Mouse (Mus musculus): ENCODE results near the gene Heatr5a.

DNA sequence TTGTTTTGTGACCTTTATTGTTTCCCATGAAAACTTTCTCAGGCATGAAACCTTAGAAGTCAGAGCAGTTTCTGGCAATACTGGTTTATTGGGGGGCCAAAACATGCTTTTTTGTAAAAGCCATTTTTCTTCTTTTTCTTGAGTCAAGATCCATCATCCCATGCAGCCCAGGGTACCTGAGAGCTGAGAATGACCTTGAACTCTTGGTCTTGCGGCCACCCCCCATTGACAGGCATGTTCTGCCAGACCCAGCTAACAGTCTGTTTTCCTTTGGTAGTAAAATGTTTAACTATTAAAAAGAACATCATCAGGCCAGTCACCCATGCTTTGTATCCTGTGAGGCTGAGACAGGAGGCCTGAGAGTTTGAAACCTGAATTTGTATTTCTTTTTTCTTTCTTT, 125.9 kb downstream of the Heatr5a start:
- TF ChIP-seq GATA1 (IDR thresholded peaks at IDR 0.05; ENCODE audit: low read length) (no peak), TAL1 (IDR thresholded peaks at IDR 0.05; ENCODE audit: low read length) (no peak)
